Mouse (Mus musculus): ENCODE data around the gene Trpm1. TPM values are rescaled to one million over a fixed set of nuclear protein-coding genes. Genes with fewer than 3 reads are reported as not detected.
A peak's percentile ranks its signal among the peaks of the same experiment; 100 is the strongest.
"Not testable (repeated sequence)": the region's sequence is repeated elsewhere in the genome, so short reads cannot be mapped to it uniquely, and the experiment has no call there.

Trpm1 gene
- polyA plus RNA-seq (2016; fragmentation: Nextera tagmentation; extraction: Ambion mirVana): 0.21 and 0.37 TPM in 2 replicates

DNA sequence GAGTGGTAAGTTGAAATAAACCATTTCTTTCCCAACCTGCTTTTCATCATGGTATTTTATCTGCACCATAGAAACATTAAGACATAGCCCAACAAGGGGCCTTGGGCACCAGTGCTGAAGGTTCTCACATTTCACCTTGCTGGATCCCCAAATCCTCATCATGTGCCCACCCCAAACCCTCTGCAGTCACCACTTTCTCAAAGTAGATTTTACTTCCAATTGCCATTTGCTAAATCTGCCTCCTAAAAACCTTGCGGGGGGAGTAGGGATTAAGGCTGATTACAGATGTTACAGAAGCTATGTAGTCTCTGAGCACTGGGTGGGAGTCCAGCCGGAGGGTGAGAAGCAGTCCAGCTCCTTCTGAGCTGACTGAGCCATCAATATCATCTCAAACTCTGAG is at the start of gene Trpm1:
Gene Trpm1 (plus strand): TSS at position 301 of the 400 bp plus-strand sequence.
- no peaks in the 10 kb centered on the region for H3K36me3 ChIP-seq
- no peaks in the 10 kb centered on the region for H3K27me3 ChIP-seq (ENCODE audit: insufficient read depth, poor library complexity, severe bottlenecking)
- H3K27ac ChIP-seq: no peak within 1 kb of the TSS
- peaks cover 17% of the 10 kb centered on the region for H3K4me1 ChIP-seq
- H3K9me3 ChIP-seq: no peaks in the 10 kb centered on the region
- H3K4me3 ChIP-seq: no peak within 1 kb of the TSS
- DNase-seq (ENCODE audit: low spot score): peak; percentile 64
- 83% methylated on average over 2 of the region's 2 CpGs for WGBS

DNA sequence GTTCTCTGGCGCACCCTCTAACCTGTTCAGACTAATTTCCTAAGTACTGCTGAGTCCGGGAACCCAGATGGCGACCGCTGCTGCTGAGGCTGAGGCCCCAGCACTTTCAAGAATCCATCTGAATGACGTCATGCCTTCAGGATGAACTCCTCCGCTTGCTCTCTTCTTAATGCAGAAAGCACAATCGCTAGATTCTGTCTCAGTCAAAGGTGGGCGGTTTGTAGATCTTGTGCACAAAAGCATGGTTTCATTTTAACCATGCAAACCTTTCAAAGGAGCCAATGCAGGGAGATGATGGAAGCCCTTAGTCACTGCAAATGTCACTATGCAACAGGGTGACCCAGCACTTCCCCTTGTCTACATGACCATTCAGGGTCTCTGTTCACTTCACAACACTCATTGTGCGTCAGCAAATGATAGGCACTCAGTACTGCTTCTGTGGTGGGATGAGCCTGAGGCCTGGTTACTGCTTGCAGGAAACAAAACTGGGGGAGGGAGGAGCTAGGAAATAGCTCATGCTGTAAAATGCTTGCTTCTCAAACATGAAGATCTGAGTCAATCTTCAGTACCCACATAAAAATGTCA is 31.4 kb upstream of the Trpm1 start:
- no peaks in the 10 kb centered on the region for H3K27me3 ChIP-seq (ENCODE audit: insufficient read depth, poor library complexity, severe bottlenecking)
- no peaks in the 10 kb centered on the region for H3K4me1 ChIP-seq
- H3K27ac ChIP-seq: no peak overlapping the region
- 79% methylated on average over 9 of the region's 9 CpGs for WGBS
- no peak overlapping the region for H3K4me3 ChIP-seq
- DNase-seq (ENCODE audit: low spot score): peak; percentile 33
- no peaks in the 10 kb centered on the region for H3K36me3 ChIP-seq
- no peaks in the 10 kb centered on the region for H3K9me3 ChIP-seq

DNA sequence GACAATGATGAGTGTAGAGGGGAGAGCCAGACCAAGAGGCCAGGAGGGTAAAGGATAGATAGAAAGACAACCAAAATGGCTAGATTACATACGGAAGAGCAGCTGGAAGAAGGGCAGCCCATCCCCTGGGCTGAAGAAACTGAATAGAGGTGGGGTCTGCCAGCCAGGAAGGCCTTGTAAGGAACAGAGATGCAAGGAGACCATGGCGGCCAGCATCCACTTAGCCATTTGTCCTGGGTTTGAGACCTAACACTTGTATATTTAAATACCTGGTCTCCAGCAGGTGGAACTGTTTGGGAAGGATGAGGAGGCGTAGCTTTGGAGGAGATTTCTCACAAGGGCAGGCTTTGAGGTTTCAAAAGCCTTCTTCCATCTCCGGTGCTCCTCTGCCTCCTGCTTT is 29.9 kb upstream of the Trpm1 start:
- Histone ChIP-seq H3K9me3 (no peaks in the 10 kb centered on the region), H3K27me3 (ENCODE audit: insufficient read depth, poor library complexity, severe bottlenecking) (no peaks in the 10 kb centered on the region), H3K36me3 (no peaks in the 10 kb centered on the region), H3K4me1 (no peaks in the 10 kb centered on the region), H3K4me3 (no peak overlapping the region), H3K27ac (no peak overlapping the region)
- peak; percentile 61 for DNase-seq (ENCODE audit: low spot score)
- WGBS: 85% methylated on average over 4 of the region's 4 CpGs

DNA sequence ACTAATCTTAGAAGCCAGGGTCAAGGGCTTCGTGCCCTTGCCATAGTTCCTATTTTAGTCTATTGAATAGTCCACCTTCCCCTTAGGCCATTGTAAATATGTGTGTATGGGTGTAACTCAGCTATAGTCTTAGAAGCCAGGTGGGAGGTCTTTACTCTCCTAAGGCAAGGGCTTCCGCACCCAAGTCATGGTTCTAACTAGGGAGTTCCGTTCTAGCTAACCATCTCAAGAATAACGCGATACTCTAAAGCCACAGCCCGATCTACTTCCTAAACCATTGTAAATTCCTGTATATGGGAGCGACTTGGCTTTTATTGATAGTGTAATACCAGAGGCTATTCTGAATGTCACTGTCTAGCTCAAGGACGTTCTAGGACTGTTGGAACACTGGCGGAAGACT is 27.6 kb upstream of the Trpm1 start:
- H3K27ac ChIP-seq, H3K4me1 ChIP-seq: not testable (repeated sequence)

DNA sequence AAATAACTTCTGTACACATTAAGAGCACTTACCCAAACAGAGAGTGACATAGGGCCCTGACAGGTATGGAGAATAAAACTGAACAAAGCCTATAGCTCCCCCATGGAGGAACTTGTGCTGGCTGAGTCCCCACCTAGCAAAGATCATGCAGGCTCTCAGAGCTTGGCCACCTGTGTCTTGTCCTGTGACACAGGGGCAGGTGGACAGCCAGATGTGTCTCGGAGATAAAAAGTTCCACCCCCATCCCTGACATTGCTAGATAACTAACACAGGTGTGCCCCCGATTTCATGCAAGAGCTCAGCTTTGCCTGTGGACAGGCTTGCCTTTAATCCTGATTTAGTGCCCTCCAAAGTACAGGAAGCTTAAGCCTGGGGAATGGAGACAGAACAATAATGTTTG is 13.8 kb upstream of the Trpm1 start:
- Histone ChIP-seq H3K27ac (no peak overlapping the region), H3K36me3 (no peaks in the 10 kb centered on the region), H3K4me3 (no peak overlapping the region), H3K4me1 (no peaks in the 10 kb centered on the region), H3K27me3 (ENCODE audit: insufficient read depth, poor library complexity, severe bottlenecking) (no peaks in the 10 kb centered on the region), H3K9me3 (no peaks in the 10 kb centered on the region)
- DNase-seq (ENCODE audit: low spot score): no peak
- WGBS: 69% methylated on average over 2 of the region's 2 CpGs

More for the DNA sequence above, 27.6 kb upstream of the Trpm1 start:
- H3K36me3 ChIP-seq; H3K9me3 ChIP-seq; H3K4me3 ChIP-seq; H3K27me3 ChIP-seq (ENCODE audit: insufficient read depth, poor library complexity, severe bottlenecking): not testable (repeated sequence)
- peak; percentile 20 for DNase-seq (ENCODE audit: low spot score)
- WGBS: 89% methylated on average over 9 of the region's 9 CpGs

DNA sequence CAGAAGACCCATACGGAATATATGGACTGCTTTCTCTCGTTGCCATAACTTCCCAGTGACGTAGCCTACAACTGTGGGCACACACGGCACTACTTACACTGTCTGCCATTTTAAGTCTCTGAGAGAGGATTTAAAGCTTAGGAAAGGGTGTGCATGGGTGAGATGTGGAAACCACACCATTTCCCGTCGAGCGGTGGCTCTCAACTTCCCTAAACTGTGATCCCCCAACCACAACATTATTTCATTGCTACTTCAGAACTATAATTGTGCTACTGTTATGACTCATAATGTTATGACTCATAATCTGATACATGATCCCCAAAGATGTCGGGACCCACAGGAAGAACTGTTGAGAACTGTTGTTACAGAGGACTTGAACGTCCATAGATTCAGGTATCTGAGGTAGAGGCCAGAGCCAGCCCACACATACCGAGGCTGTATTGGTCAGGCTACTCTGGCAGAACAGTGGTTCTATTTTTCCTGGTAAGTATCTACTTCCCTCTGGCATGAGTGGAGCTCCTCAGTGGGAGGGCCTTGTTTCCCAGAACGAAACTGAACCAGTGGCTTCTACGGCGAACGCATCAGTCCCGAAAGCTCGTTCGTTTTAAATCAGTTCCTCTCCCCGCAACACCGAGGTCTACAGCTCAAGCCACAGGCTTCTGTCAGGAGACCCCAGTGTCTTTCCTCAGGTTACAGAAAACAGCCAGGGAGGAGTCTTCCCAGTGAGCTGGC is 12.2 kb upstream of the Trpm1 start:
- Histone ChIP-seq H3K36me3 (no peaks in the 10 kb centered on the region), H3K27ac (no peak overlapping the region), H3K9me3 (no peaks in the 10 kb centered on the region), H3K4me1 (no peaks in the 10 kb centered on the region), H3K4me3 (no peak overlapping the region), H3K27me3 (ENCODE audit: insufficient read depth, poor library complexity, severe bottlenecking) (no peaks in the 10 kb centered on the region)
- no peak for DNase-seq (ENCODE audit: low spot score)
- 87% methylated on average over 19 of the region's 19 CpGs for WGBS

DNA sequence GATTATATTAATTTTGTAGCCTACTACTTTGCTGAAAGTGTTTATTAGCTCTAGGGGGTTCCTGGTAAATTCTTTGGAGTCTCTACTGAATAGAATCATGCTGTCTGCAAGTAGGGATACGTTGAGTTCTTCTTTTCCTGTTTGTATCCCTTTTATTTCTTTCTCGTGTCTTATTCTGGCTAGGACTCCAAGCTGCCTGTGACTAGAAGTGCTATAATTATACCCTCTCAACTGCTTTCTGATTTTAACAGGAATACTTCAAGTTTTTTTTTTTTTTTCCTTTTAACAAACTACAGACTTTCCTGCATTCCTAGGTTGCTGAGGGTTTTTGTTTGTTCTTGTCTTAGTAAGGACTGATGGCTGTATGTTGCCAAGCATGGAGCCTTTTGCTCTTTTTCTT is 4.3 kb upstream of the Trpm1 start:
- WGBS: 60% methylated on average over 2 of the region's 2 CpGs

DNA sequence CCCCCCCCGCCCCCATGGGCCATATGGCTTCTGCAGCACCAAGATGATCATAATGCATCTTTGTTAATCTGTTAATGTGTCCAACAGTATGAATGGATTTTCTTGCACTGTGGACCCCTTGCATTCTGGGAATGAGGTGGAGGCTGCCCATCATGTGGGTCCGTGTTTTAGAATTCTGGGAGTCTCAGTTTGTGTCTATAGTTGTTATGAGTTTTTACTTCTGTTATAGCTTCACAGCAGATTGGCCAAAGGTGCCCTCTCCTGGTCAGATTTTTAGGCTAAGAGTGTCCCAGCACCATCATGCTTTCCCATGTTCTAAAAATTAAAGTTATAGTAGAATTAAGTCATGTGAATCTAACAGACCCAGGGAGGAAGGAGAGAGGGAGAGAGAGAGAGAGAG is 3.9 kb upstream of the Trpm1 start:
- Histone ChIP-seq H3K9me3 (no peaks in the 10 kb centered on the region), H3K4me1 (no peaks in the 10 kb centered on the region), H3K27ac (no peak overlapping the region), H3K36me3 (no peaks in the 10 kb centered on the region), H3K4me3 (no peak overlapping the region), H3K27me3 (ENCODE audit: insufficient read depth, poor library complexity, severe bottlenecking) (no peaks in the 10 kb centered on the region)
- WGBS: 52% methylated on average over 2 of the region's 2 CpGs
- peak; percentile 59 for DNase-seq (ENCODE audit: low spot score)

More for the DNA sequence above, 4.3 kb upstream of the Trpm1 start:
- H3K36me3 ChIP-seq: no peaks in the 10 kb centered on the region
- H3K4me1 ChIP-seq: no peaks in the 10 kb centered on the region
- H3K9me3 ChIP-seq: no peaks in the 10 kb centered on the region
- no peak for DNase-seq (ENCODE audit: low spot score)
- no peak overlapping the region for H3K27ac ChIP-seq
- no peak overlapping the region for H3K4me3 ChIP-seq
- no peaks in the 10 kb centered on the region for H3K27me3 ChIP-seq (ENCODE audit: insufficient read depth, poor library complexity, severe bottlenecking)

DNA sequence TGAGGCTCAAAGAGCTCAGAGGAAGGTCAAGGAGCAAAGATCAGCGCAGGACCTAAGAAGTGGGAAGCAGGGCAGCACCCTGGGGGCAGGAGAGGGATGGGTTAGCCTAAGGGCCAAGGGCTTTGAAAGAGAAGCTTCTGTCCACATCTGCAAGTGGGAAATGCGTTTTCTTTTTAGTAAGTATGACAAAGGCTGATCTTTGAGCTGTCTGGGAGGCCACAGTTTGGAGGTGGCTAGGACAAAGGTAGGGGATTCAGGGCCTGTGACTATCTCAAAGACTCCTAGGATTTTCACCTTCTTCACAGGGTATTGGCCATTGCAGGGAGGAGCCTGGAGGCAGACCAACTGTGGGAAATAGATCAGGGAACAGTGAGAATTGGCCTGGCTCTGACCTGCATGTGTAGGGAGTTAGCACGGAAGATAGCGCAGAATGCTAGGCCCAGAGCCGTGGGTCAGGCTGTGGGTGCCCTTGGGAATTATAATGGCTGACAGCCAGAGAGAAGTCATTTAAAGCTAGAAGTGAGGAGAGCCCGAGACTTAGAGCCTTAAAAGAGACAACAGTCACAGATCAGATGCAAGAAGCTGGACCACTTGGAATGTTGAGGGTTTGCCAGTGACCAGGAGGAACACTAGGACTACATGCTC is 3.1 kb upstream of the Trpm1 start:
- Histone ChIP-seq H3K27ac (no peak overlapping the region), H3K27me3 (ENCODE audit: insufficient read depth, poor library complexity, severe bottlenecking) (no peaks in the 10 kb centered on the region), H3K36me3 (no peaks in the 10 kb centered on the region), H3K4me1 (peaks cover 6% of the 10 kb centered on the region), H3K9me3 (no peaks in the 10 kb centered on the region), H3K4me3 (no peak overlapping the region)
- WGBS: 62% methylated on average over 6 of the region's 6 CpGs
- DNase-seq (ENCODE audit: low spot score): peak; percentile 54

DNA sequence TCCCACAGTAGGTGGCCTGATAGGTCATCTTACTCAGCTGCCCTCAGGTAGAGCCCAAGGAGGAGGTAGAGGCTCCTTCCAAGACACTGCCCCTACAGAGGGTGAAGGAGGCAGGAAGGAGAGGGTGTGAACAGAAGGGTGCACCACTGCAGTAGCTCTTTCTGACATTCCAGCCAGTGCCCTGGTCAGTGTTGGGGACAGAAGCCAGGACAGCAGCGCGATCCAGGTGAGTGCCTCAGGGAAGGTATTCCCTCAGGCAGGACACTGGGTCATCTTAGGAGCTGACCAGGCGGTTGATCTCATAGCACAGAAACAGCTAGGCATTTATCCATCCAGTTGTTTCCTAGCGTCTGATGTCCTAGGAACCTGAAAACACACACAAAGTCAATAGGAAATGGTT is 1.6 kb downstream of the Trpm1 start:
- Histone ChIP-seq H3K4me1 (peaks cover 29% of the 10 kb centered on the region), H3K27me3 (ENCODE audit: insufficient read depth, poor library complexity, severe bottlenecking) (no peaks in the 10 kb centered on the region), H3K9me3 (no peaks in the 10 kb centered on the region), H3K27ac (peak overlapping the region; percentile 75), H3K36me3 (no peaks in the 10 kb centered on the region), H3K4me3 (peak overlapping the region; percentile 40; the same call in 1 of the 2 replicates)
- DNase-seq (ENCODE audit: low spot score): peak; percentile 73
- WGBS: 60% methylated on average over 4 of the region's 4 CpGs

DNA sequence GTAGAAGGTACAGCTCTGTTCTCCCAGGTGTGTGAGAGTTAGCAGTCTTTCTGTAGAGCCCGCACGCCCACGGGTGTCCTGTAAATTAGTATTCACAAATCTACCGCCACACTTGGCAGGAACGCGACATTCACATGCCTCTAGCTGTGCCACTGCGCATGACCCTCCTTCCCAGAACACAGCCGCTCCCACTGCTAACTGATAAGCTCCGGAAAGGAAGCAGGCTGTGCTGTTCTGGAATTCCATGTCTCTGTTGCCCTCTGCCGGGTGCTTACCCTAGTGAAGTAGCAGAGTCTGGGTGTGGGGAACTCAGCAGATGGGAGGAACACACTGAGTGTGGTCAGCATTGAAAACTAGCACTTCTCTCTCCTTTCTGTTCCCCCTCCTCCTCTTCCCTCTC is 2.1 kb downstream of the Trpm1 start:
- Histone ChIP-seq H3K4me3 (peak overlapping the region; percentile 40; the same call in 1 of the 2 replicates), H3K4me1 (peaks cover 29% of the 10 kb centered on the region), H3K36me3 (no peaks in the 10 kb centered on the region), H3K27ac (peak overlapping the region; percentile 75), H3K27me3 (ENCODE audit: insufficient read depth, poor library complexity, severe bottlenecking) (no peaks in the 10 kb centered on the region), H3K9me3 (no peaks in the 10 kb centered on the region)
- DNase-seq (ENCODE audit: low spot score): peak; percentile 93
- WGBS: 3% methylated on average over 10 of the region's 10 CpGs

DNA sequence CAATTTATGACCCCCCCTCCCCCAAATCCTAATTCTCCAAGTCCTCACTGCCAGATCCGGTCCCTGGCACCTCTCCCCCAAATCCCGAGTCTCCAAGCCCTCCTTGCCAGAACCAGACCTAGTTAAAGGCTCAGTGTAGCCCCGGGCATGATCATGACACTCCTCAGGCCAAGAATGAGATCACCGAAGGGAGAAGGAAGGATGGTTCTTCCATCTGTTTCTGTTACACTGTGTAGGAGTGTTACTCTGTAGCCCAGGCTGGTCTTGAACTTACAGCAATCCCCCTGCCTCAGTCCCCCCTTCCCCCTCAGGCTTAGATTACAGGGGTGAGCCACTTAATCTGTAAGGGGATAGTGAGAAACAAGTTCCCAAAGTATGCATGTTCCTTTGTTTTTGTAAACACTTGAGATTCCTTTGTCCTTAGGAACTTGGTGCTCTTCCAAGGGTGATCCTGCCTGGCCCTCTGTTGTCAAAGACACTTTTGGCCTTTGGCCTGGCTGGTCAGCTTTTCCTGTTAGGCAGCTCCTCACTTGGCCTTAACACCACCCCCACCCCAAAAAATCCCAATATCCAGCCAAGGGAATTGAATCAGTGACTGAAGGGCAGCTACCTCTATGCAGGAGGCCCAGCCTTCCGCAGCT is 2.8 kb downstream of the Trpm1 start:
- peak overlapping the region; percentile 75 for H3K27ac ChIP-seq
- 69% methylated on average over 5 of the region's 5 CpGs for WGBS
- H3K27me3 ChIP-seq (ENCODE audit: insufficient read depth, poor library complexity, severe bottlenecking): no peaks in the 10 kb centered on the region

More for the DNA sequence above, 2.8 kb downstream of the Trpm1 start:
- DNase-seq (ENCODE audit: low spot score): peak; percentile 48
- Histone ChIP-seq H3K36me3 (no peaks in the 10 kb centered on the region), H3K9me3 (no peaks in the 10 kb centered on the region), H3K4me1 (peaks cover 29% of the 10 kb centered on the region), H3K4me3 (no peak overlapping the region)

Data from heart, embryonic 10.5 days (tissue).